Mouse (Mus musculus) erythroblast, adult 5-6 weeks (primary cell): Measurements from ENCODE around the gene Pebp1. TPM values are rescaled to one million over a fixed set of nuclear protein-coding genes. Genes with fewer than 3 reads are reported as not detected.
"Not testable (repeated sequence)": the region's sequence is repeated elsewhere in the genome, so short reads cannot be mapped to it uniquely, and the experiment has no call there.

Source experiments
- ATAC-seq: replicated peaks from 2 replicates; pipeline ENCODE4 v1.8.0; 2016; ENCODE audit warnings: moderate number of reproducible peaks, mild to moderate bottlenecking, moderate TSS enrichment, inconsistent platforms; ENCODE audit not compliant: poor library complexity, low FRiP score, severe bottlenecking
- total RNA-seq, 2 experiments: library from RNA; stranded (forward) in 1 of 2; stranded (reverse) in 1 of 2; fragments of 150-400 nt in 1 of 2; fragments of 200-764, 138-1000 nt in 1 of 2; gene quantifications; 2 replicates each; pipeline versions ENCODE4 v1.2.3 to v1.2.4; 2015 to 2017; ENCODE audit warnings: low replicate concordance in 2 of 2

Gene Pebp1
- 43.4 and 51.4 TPM in 2 replicates for total RNA-seq (2015; ENCODE audit: low replicate concordance)
- total RNA-seq (2017; ENCODE audit: low replicate concordance): 11.4 and 17.4 TPM in 2 replicates

DNA sequence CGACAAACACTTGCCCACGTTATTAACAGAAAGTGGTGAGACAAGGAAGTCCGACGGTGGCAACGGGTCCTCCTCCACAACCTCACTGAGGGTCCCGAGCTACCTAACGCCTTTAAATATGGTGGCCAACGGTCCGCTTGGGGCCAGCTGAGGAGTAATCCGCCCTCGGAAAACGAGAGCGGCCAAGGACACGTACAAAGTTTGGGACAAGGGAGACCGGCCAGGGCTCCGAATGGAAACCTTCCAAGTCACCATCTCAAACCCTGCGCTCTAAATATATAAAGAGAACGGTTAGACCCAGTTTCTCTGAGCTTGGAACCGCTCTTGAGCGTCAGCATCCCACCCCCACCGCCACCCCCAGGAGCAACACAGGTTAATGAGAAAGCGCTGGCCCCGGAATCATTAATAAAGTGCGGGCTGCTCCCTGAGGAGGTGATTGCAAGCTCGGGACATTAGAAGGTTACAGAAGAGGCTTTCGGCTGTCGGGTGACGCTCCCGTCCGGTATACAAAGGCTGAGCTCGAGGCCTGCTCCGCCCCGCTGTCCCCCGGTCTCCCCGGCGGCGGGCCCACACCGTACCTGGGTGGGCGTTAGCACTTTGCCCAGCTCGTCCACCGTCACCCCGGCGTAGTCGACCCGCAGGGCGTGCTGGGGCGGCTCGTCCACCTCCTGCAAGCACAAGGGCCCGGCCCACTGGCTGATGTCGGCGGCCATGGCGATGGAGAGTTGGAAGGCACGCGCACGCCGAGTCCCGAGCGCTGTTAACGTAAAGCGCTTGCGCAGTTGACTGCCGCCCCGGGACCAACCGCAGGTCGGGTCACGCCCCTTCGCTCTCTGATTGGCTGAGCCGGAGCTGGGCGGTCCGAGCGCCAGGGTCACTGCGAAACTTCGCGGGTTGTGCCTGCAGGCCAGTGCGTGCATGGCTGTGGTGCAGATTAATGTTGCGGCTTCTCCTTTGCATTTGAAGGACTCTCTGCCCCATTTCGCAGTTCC lies at the start of gene Pebp1:
TSS of gene Pebp1 (minus strand) at position 795 of the 992 bp plus-strand sequence.
- ATAC-seq: peak; percentile 99

DNA sequence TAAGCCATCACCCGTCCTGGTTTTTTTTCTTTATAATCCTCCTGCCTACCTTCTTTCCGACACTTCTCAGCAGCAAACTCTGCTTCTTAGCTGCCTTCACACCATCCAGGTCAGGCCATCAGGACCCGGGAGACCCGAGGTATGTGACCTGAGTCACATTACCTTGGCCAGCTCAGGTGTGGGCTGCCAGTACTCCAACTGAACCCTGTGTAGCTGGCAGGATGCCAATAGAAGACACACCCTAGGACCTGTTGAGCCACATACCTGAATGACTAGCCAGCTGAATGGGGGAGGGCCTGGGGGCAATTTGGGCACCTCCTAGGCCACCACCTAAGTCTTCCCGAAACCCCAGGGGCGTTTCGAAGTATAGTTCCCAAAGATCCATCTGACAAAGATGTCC lies 43.0 kb upstream of the Pebp1 start:
- no peak for ATAC-seq

DNA sequence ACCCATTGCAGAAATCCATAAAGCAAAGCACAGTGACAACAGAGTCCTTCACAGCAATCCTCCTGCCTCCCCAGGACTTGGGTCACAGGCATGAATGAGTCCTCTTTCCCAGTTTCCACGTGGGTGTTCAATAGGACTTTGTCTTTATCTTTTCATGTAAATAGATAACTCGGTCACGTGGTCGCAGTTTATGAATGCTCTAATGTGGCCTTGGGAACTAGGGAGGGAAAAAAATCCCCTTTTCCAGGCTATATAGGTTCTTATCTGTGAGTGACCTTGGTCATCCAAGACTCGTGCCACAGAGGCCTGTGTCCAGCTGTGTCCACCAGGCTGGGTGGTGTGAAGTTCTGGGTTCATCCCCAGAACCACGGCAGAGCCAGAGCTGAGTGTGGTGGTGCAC lies 39.0 kb upstream of the Pebp1 start:
- no peak for ATAC-seq

DNA sequence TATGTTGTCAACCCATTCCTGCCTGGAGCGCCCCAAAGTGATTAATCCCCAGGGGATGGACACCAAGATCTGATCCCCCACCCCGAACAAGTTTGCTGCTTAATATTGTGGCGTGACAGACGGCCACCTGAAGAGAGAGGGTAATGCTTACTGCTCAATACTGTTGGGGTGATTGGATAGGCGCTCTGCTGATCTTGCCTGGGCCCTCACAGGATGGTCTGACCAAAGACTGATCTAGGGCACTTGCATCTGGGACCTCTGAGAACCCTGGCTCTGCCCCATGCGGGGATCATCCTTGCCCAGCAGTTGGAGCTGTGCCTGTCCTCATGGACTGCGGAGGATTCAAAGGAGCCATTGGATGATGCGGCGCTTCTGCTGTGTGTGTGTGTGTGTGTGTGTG lies 36.3 kb upstream of the Pebp1 start:
- no peak for ATAC-seq

DNA sequence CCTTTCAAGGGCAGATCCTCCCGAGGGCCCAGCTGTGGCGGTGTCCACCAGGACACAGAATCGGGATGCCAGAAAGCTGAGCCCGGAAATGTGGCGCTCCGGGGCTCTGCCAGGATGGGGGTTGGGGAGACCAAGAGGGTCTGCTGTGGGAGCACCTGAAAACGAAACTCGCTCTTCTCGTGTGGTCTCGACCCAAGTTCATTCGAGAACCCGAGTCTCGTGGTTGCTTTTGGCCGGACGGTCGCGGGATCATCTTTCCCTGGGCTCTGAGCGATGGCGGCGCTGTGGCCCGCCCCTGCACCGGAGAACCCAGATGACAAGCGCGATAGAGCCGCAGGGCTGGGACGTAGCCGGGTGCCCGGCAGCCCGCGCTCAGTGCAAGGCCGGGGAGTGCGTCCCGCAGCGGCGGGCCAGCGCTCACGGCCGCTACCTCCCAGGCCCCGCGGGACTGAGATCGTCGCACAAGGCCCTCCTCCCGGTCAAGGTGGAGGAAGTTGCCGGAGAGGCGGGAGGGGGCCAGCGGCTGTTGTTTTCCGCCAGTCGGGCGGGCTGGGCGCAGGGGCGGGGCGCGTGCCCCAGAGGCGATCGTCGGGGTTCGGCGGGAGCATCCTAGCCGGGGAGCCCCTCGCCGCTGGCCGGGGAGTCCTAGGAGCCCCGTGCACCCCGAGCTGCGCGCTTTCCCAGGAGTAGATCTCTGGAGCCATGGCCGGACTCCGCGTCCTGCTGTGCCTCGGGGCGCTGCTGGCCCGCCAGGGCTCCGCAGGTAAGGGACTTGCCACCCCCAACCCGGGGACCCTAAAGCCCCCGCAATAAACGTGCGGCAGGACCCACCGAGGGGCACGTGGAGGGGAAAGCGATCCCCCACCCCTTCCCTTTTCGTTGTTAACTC lies 31.6 kb upstream of the Pebp1 start, which contains the start of gene Vsig10:
TSS of gene Vsig10 (plus strand) at position 343 of the 889 bp plus-strand sequence.
- peak; percentile 73 for ATAC-seq

DNA sequence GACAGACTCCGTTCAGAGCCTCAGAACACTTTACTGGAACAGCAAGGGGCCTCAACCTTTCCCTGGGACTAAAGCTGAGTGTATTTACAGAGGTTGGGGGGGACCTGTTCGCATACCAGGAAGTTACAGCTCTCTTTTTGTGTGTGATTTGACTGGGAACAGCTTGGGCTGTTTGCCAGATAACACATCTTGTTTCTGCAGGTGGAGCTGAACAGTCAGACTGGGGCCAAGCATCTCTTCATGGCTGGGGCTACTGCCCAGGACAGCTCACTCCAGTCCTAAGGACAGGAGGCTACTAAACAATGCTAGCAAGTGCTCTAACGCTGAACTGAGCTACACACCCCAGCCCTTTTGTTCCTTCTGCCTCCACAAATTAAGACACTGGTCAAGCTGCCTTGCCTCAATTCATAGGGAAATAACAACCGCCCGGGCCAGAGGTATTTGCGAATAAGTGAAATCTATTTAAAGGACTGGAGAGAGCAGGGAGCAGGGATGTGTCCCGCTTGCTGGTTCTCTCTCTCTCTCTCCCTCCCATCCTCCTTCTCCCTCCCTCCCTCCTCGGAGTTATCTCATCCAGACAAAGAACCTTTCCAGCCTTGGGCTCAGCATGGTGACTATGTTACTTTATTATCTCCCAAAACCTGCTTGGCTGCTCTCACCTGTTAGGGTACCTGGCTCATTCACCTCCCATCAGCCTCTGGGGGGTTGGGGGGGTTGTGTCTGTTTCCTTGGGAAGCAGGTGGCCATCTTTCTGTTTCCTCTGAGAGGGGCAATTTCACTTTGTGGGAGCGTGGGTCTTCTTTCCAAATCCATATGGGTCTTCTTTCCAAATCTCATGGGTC lies 27.4 kb upstream of the Pebp1 start:
- ATAC-seq: no peak

DNA sequence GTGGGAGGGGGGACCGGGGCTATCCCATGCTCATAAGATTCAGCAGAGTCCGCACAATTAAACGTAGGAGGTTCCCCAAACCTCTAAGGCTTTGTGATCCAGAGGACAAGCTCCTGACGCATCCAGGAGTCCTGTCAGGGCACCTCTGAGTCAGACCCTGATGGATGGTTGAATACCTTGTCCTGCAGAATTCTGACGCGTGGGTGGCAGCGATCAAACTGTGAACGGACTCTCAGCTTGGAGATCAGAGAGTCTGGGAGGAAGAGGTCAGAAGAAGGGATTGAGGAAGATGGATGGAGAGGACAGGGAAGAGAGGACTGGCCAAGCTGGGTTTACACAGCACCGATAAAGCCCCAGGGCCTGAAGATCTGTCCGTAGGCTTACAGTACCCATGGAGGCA lies 26.5 kb upstream of the Pebp1 start:
- ATAC-seq: no peak

DNA sequence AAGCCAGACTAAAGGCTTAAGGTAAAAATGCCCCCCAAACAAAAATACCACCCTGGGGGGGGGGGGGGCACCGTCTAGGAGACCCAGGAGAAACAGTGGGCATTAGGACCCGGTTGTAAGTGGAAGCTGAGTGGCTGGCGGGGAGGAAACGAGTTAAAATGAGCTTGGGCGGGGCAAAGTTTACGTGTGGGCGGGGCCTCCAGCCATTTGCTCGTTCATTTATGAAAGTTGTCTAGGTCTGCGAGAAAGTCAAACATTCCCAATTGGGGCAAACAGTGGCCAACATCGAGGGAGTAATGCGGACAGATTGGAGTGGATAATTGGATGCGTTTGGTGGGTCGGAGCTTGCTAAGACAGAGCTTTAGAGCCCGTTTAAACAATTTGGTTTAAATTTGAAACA lies 26.0 kb upstream of the Pebp1 start:
- peak; percentile 75 for ATAC-seq

DNA sequence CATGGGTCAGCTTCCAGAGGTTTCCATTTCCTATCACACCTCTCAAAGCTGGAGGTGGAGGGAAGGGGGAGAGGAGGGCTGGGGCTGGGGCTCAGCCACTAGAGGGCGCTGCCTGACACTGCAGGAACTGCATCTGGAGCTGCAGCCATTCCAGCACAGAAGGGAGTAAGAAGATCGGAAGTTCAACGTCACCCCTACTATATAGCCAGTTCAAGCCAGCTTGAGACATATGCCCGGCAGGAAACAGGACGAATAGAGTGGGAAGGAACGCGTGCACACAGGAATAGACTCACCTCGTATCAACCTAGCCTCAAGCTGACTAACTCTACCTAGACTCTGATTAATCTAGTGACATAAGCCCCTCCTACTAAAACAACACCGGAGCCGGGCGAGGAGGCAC lies 20.3 kb upstream of the Pebp1 start:
- ATAC-seq: peak; percentile 82

DNA sequence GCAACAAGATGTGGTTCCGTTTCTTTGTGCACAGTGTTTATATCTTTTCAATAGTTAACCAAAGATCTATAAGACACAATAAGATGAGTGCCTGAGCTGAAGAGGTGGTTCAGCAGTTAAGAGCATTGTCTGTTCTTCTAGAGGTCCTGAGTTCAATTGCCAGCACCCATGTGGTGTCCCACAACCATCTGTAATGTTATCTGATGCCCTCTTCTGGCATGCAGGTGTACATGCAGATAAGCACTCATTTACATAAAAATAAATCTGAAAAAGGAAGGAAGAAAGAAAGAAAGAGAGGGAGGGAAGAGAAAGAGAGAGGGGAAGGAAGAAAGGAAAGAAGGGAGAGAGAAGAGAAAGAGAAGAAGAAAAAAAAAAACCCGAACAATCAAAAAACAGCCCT lies 19.4 kb upstream of the Pebp1 start:
- no peak for ATAC-seq

DNA sequence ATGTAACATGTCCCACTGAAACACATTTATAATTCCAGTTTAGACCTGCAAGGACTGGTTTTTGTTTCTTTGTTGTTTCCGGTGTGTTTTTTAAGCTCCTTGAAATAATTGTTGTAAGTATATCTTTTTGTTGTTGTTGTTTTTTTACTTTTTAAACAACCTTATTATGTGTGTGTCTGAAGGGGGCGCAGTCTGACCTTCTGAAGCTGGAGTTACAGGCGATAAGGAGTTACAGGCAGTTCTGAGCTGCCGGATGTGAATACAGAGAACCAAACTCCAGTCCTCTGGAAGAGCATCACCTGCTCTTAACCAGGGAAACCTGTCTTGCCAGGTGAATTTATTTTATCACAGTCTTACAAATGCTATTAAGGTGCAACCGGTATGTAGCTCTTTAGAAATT lies 18.3 kb upstream of the Pebp1 start:
- no peak for ATAC-seq

DNA sequence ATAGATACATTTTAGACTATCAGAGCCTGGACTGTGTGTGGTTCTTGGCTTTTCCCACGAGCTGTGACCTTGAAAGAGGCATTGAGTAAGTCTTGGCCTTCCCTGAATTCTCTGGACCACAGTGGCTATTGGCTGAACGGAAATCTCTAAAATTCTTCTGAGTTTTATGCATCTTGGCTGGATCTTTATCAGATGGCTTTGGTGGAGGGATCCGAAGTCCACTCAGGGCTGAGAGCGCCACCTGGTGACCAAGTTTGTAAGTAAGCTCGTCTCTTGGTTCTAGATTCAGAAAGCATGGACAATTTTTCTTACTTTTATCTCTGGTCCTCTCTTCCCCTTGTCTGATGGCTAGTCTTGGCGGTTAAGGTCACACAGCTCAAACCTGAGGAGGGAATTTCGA lies 17.5 kb upstream of the Pebp1 start:
- ATAC-seq: peak; percentile 76

DNA sequence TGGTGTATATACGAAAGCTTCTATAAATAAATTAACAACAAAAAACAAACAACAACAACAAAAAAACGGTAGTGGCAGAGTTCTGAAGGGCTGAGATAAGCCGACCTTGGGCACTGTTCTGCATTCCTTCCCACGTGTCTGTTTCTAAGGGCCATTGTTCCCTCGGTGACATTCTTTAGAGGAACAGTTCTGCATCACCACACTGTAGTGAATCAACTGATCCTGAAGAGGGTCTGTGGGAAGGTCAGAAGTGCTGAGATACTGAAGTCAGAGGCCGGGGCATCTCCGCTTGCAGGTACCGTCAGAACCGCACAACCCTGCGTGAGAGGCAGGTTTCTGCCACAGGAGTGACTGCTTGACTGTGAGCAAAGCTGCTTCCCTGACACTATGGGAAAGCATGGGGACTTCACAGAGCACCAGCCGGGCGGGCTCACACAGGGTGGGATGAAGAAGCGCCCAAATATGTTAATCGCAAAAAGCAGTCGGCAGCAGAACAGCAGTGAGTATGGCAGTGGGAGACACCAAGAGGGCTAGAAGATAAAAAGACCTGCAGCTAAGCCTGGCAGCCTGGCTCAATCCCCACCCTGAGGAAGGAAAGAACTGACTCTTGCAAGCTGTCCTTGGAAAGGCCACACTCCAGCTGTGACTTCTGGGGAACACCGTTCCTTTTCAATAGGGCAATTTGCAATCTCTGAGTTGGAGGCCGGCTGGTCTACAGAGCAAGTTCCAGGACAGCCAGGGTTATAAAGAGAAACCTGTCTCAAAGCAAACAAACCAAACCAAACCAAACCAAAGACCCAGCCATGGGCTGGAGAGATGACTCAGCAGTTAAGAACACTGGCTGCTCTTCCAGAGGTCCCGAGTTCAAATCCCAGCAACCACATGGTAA lies 16.5 kb upstream of the Pebp1 start:
- no peak for ATAC-seq

DNA sequence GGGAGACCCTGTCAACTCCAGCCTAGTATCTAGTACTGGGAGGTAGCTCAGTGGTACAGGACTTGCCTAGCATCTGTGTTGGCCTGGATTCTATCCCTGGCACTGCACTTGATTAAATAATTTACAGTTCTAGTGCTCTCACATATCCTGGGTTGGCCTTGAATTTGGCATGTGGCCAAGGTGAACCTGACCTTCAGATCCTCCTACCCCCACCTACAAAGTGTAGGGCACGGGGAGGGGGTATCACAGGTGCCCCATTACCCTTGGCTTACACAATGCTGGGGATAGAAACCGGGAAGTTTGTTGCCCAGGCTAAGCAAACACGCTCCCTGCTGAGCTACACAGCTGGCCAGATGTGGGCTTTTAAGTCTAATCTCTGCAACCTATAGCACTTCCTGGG lies 15.5 kb upstream of the Pebp1 start:
- ATAC-seq: no peak

DNA sequence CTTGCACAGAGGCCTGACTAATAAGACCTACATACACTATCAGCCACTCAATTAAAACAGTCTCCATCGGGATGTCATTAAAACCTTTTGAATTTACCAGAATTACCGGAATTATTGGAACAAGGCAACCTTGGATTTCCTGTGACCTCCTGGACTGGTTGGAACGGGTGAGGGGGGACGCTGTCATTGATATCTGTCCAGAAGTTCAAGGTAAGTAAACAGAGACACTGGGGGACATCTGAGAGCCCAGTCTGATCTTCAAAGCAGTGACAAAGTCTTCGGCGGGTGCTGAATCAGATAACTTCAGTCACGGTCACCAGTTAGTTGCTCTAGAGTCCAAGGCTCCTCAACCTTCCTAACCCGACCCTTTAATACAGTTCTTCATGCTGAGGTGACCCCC lies 7.6 kb upstream of the Pebp1 start:
- no peak for ATAC-seq

DNA sequence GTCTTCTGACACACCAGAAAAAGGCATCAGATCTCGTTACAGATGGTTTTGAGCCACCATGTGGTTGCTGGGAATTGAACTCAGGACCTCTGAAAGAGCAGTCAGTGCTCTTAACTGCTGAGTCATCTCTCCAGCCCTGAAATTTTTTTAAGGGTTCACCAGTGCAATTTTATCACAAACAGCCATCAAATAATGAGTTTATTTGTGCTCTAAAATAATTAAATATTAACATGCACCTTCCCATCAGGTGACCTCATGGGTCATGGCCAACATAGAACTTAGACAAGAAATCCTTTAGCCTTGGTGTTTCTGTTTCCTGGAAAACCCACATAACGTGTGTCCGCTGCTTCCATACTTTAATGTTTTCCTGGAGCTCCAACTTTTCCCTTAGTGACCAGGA lies 6.4 kb upstream of the Pebp1 start:
- ATAC-seq: not testable (repeated sequence)

DNA sequence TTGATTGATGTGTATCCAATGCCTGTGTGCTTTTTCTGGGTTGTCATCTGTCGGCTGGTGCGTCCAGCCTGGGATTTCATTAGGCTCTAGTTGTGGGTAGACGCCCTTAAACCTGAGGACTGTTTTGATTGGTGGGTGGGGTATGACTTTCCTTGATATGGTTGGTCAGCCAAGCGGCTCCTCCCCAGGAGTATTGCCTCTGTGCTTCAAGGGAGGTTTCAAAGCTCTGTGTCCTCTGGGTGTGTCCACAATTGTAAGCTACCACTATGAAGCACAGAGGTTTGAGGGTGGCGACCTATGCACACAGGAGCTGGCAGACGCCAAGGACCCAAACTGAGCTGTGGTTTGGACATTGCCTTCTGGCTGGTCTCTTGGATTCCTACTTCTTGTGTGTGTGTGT lies 5.1 kb upstream of the Pebp1 start:
- no peak for ATAC-seq

DNA sequence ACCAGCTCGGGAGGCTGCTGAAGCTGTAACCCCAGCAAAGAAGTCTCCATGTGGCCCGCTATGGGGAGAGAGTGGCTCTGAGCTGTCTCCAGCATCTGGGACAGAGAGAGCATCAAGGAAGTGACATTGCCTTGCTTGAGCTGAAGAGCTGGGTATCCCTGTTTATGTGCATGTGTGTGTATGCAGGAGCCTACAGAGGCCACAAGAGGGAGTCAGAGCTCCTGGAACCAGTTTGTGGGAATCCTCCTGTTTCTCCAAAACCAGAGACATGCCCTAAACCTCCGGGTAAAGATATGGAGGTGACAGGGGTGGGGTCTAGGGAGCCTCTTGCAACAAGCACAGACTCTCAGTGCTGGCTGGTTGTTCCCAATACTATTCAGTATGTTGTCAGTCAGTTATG lies 3.9 kb upstream of the Pebp1 start:
- no peak for ATAC-seq

DNA sequence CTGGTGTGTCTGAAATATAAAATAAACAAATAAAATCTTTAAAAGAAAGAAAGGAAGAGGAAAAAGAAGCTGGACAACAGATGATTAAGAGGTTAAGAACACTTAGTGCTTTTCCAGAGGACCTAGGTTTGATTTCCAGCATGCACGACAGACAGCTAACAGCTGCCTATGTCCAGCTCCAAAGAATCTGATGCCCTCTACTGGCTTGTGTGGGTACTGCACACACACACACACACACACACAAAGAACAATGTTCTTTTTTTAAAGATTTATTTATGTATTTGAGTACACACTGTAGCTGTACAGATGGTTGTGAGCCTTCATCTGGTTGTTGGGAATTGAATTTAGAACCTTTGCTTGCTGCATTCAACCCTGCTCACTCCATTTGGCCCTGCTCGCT lies 2.7 kb upstream of the Pebp1 start:
- ATAC-seq: no peak
